Mouse (Mus musculus): Measurements from ENCODE around the gene Golm1. TPM values are rescaled to one million over a fixed set of nuclear protein-coding genes. Genes with fewer than 3 reads are reported as not detected.
"Not testable (repeated sequence)": the region's sequence is repeated elsewhere in the genome, so short reads cannot be mapped to it uniquely, and the experiment has no call there.

The Golm1 gene
- polyA plus RNA-seq (2014; fragmentation: Nextera tagmentation; extraction: Ambion mirVana): 87.9 and 96.5 TPM in 2 replicates

DNA sequence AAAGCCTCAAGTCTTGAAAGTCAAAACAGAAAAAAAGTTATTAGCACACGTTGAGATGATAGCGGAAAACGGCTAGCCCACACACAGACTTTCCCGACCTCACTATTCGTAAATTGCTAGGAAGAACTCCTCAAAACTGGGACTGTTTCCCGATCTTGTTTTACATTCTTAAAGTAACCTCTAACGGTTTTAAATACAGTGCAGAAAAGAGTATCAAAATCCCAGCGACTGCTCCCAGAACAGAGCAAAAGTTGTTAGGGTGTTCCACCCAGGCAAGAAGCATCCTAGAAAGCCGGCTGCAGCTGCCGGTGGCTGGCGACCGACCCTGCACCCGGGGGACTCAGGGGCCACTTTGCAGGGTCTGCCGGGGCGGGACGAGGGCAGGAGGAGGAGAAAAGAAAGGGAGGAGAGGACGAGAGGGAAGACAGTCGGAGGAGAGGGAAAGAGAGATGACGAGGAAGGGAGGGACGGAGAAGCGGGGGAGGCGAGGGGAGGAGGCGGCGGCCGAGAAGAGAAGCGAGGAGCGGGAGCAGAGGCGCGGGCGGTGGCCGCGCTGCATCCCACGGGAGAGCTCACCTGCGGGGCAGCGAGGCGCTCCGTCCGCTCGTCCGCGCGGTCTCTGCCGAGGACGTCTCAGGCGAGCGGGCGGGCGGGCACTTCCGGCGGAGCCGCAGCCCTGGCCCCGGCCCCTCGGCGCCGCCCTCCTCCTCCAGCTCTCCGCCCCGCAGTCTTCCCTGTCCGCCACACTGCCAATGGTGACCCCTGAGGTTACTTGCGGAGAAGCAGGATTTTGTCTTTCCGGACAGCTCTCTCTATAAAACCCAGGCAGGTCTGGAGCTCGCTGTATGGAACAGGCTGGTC lies at the start of gene Golm1:
Golm1 (minus strand) TSS at position 661 of the 861 bp plus-strand sequence.
- peak within 1 kb of the TSS; percentile 95 for H3K9ac ChIP-seq (ENCODE audit: low read depth, low read length)
- peak within 1 kb of the TSS; percentile 85 for H3K27ac ChIP-seq (ENCODE audit: low read depth, low read length)
- no peaks in the 10 kb centered on the region for H3K36me3 ChIP-seq (ENCODE audit: control insufficient read depth, insufficient read depth, low read length)
- H3K4me1 ChIP-seq (replicated peaks; ENCODE audit: control insufficient read depth, insufficient read depth, low read length): peaks cover 40% of the 10 kb centered on the region
- peak within 1 kb of the TSS; percentile 89 for H3K4me3 ChIP-seq (ENCODE audit: low read depth, low read length)
- no peaks in the 10 kb centered on the region for H3K9me3 ChIP-seq (ENCODE audit: control insufficient read depth, low read length)
- peak within 1 kb of the TSS; percentile 76 for H3K4me2 ChIP-seq
- peak; percentile 88 for ATAC-seq (replicated peaks; ENCODE audit: low FRiP score)
- H3K27me3 ChIP-seq (replicated peaks; ENCODE audit: control insufficient read depth, insufficient read depth, low read length): no peaks in the 10 kb centered on the region
- under 1% methylated on average over 51 of the region's 61 CpGs for WGBS
- peak; percentile 76 for DNase-seq (ENCODE audit: low spot score)

DNA sequence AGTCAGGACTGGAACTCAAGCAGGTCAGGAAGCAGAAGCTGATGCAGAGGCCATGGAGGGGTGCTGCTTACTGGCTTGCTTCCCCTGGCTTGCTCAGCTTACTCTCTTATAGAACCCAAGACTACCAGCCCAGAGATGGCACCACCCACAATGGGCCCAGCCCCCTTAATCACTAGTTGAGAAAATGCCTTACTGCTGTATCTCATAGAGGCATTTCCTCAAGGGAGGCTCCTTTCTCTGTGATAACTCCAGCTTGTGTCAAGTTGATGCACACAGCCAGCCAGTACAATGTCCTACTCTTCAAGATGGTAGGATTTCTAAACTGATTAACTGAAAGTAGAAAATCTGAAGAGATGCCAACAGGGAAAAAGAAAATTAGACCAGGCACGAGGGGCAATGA lies 46.5 kb upstream of the Golm1 start:
- not testable (repeated sequence) for H3K4me2 ChIP-seq; H3K9me3 ChIP-seq (ENCODE audit: control insufficient read depth, low read length); DNase-seq (ENCODE audit: low spot score); H3K4me3 ChIP-seq (ENCODE audit: low read depth, low read length); H3K36me3 ChIP-seq (ENCODE audit: control insufficient read depth, insufficient read depth, low read length); H3K27ac ChIP-seq (ENCODE audit: low read depth, low read length); H3K9ac ChIP-seq (ENCODE audit: low read depth, low read length)
- ATAC-seq (replicated peaks; ENCODE audit: low FRiP score): peak; percentile 53; the same call in 1 of the 2 replicates
- Histone ChIP-seq H3K4me1 (replicated peaks; ENCODE audit: control insufficient read depth, insufficient read depth, low read length) (peaks cover 19% of the 10 kb centered on the region), H3K27me3 (replicated peaks; ENCODE audit: control insufficient read depth, insufficient read depth, low read length) (peaks cover 10% of the 10 kb centered on the region)
- 68% methylated on average over 1 of the region's 1 CpGs for WGBS

GRCm38 (mm10) chr13:59719475-59719874 lies 43.9 kb upstream of the Golm1 start:
- 89% methylated on average over 1 of the region's 1 CpGs for WGBS
- Histone ChIP-seq H3K36me3 (ENCODE audit: control insufficient read depth, insufficient read depth, low read length) (no peaks in the 10 kb centered on the region), H3K4me1 (replicated peaks; ENCODE audit: control insufficient read depth, insufficient read depth, low read length) (peaks cover 13% of the 10 kb centered on the region; the same call in 1 of the 2 replicates), H3K4me2 (peak overlapping the region; percentile 10; the same call in 1 of the 2 replicates), H3K4me3 (ENCODE audit: low read depth, low read length) (no peak overlapping the region), H3K27ac (ENCODE audit: low read depth, low read length) (no peak overlapping the region), H3K9me3 (ENCODE audit: control insufficient read depth, low read length) (no peaks in the 10 kb centered on the region), H3K9ac (ENCODE audit: low read depth, low read length) (no peak overlapping the region), H3K27me3 (replicated peaks; ENCODE audit: control insufficient read depth, insufficient read depth, low read length) (peaks cover under 1% of the 10 kb centered on the region; the same call in 1 of the 2 replicates)
- ATAC-seq (replicated peaks; ENCODE audit: low FRiP score) (peak; percentile 72), DNase-seq (ENCODE audit: low spot score) (no peak)

DNA sequence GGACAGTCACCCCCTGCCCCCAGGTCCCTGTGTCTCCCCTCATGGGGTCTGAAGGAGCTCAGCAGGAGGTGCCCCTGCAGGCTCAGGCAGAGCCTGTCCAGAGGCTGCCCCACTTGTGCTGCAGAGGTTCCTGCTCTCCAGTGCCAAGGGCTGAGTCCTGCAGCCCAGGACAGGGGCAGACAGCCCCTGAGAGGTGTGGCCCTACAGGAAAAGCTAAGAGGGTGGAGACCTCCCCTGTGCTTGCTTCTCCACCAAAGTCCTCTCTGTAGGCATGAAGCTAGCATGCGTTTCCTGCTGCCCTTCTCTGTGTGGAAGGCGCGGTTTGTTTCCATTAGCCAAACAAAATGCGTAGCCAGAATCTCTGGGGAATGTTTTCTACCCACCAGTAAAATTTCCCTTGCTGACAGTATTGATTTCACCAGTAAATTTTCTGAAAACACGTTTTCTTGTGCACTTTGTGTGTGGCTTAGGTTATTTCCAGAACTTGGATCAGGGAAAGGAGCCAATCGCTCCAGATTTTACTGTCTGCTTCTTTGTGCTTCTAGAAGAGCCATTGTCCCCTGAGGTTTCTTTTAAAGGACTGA lies 43.3 kb upstream of the Golm1 start:
- peak; percentile 59 for ATAC-seq (replicated peaks; ENCODE audit: low FRiP score)
- H3K27ac ChIP-seq (ENCODE audit: low read depth, low read length); DNase-seq (ENCODE audit: low spot score); H3K9ac ChIP-seq (ENCODE audit: low read depth, low read length); H3K4me3 ChIP-seq (ENCODE audit: low read depth, low read length); H3K27me3 ChIP-seq (replicated peaks; ENCODE audit: control insufficient read depth, insufficient read depth, low read length); H3K9me3 ChIP-seq (ENCODE audit: control insufficient read depth, low read length); H3K36me3 ChIP-seq (ENCODE audit: control insufficient read depth, insufficient read depth, low read length): not testable (repeated sequence)
- peaks cover 13% of the 10 kb centered on the region; the same call in 1 of the 2 replicates for H3K4me1 ChIP-seq (replicated peaks; ENCODE audit: control insufficient read depth, insufficient read depth, low read length)
- peak overlapping the region; percentile 10 for H3K4me2 ChIP-seq
- WGBS: 35% methylated on average over 6 of the region's 6 CpGs

DNA sequence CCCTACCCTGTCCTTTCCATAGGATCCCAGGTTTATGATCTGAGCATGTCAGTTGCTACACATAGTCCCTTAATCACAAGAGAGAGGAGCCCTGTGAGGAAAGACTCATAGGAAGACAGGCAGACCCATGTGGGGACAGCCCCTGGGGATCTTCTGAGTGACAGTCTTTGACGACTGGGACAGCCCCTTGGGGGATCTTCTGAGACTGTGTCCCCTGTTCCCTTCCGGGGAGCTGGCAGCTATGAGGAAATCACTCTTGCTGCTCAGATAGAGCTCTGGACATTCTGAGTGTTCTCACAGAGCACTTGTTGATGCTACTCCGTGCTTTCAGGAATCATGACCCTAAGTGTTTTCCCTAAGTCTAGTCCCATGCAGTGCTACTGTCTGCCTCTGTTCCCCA lies 38.1 kb upstream of the Golm1 start:
- no peak for ATAC-seq (replicated peaks; ENCODE audit: low FRiP score)
- 44% methylated on average over 3 of the region's 3 CpGs for WGBS

GRCm38 (mm10) chr13:59711984-59712383 lies 36.4 kb upstream of the Golm1 start, which contains the start of gene Spata31d1b:
Spata31d1b (plus strand) TSS chr13:59712284.
- H3K9me3 ChIP-seq (ENCODE audit: control insufficient read depth, low read length); H3K27ac ChIP-seq (ENCODE audit: low read depth, low read length); H3K9ac ChIP-seq (ENCODE audit: low read depth, low read length); ATAC-seq (replicated peaks; ENCODE audit: low FRiP score); H3K4me2 ChIP-seq; H3K36me3 ChIP-seq (ENCODE audit: control insufficient read depth, insufficient read depth, low read length); H3K4me1 ChIP-seq (replicated peaks; ENCODE audit: control insufficient read depth, insufficient read depth, low read length); H3K4me3 ChIP-seq (ENCODE audit: low read depth, low read length); DNase-seq (ENCODE audit: low spot score): not testable (repeated sequence)
- peaks cover 15% of the 10 kb centered on the region for H3K27me3 ChIP-seq (replicated peaks; ENCODE audit: control insufficient read depth, insufficient read depth, low read length)
- 66% methylated on average over 3 of the region's 3 CpGs for WGBS

More for the DNA sequence above, 38.1 kb upstream of the Golm1 start:
- no peaks in the 10 kb centered on the region for H3K9me3 ChIP-seq (ENCODE audit: control insufficient read depth, low read length)
- H3K27me3 ChIP-seq (replicated peaks; ENCODE audit: control insufficient read depth, insufficient read depth, low read length): peaks cover 15% of the 10 kb centered on the region
- no peaks in the 10 kb centered on the region for H3K36me3 ChIP-seq (ENCODE audit: control insufficient read depth, insufficient read depth, low read length)
- no peak overlapping the region for H3K27ac ChIP-seq (ENCODE audit: low read depth, low read length)
- H3K9ac ChIP-seq (ENCODE audit: low read depth, low read length): no peak overlapping the region
- no peak for DNase-seq (ENCODE audit: low spot score)
- H3K4me2 ChIP-seq: no peak overlapping the region
- no peaks in the 10 kb centered on the region; the same call in 1 of the 2 replicates for H3K4me1 ChIP-seq (replicated peaks; ENCODE audit: control insufficient read depth, insufficient read depth, low read length)
- no peak overlapping the region for H3K4me3 ChIP-seq (ENCODE audit: low read depth, low read length)

DNA sequence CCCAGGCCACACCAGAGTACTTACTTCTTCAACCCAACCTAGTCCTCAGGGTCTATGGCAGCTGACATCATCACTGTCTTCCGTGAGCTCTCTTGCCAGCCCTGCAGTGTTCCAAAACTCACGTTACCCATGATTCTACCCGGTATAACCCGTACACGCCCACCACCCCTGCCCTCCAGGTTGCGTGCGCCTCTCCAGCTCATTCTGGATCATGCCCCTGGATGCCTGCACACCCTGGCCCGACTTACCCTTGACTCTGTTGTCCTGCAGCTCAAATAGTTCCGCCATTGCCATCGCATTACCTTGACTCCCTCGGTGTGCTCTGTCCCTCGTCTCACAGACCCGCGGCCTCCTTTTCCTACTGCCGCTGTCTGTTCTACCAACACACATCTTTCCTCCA lies 34.6 kb upstream of the Golm1 start, which contains the start of gene Spata31d1a:
Spata31d1a (minus strand) TSS at position 101 of the 400 bp plus-strand sequence.
- no peak for ATAC-seq (replicated peaks; ENCODE audit: low FRiP score)
- 83% methylated on average over 15 of the region's 15 CpGs for WGBS
- no peak for DNase-seq (ENCODE audit: low spot score)
- Histone ChIP-seq H3K4me1 (replicated peaks; ENCODE audit: control insufficient read depth, insufficient read depth, low read length) (no peaks in the 10 kb centered on the region), H3K9me3 (ENCODE audit: control insufficient read depth, low read length) (no peaks in the 10 kb centered on the region), H3K27ac (ENCODE audit: low read depth, low read length) (no peak within 1 kb of the TSS), H3K4me2 (no peak within 1 kb of the TSS), H3K27me3 (replicated peaks; ENCODE audit: control insufficient read depth, insufficient read depth, low read length) (peaks cover 16% of the 10 kb centered on the region), H3K4me3 (ENCODE audit: low read depth, low read length) (no peak within 1 kb of the TSS), H3K36me3 (ENCODE audit: control insufficient read depth, insufficient read depth, low read length) (no peaks in the 10 kb centered on the region), H3K9ac (ENCODE audit: low read depth, low read length) (no peak within 1 kb of the TSS)

- ATAC-seq (replicated peaks; ENCODE audit: low FRiP score) (no peak), DNase-seq (ENCODE audit: low spot score) (no peak)
- Histone ChIP-seq H3K4me3 (ENCODE audit: low read depth, low read length) (no peak overlapping the region), H3K4me1 (replicated peaks; ENCODE audit: control insufficient read depth, insufficient read depth, low read length) (0 out of 2 replicates have a peak, but pooled peaks cover 9% of the 10 kb centered on the region), H3K27me3 (replicated peaks; ENCODE audit: control insufficient read depth, insufficient read depth, low read length) (peaks cover 11% of the 10 kb centered on the region), H3K27ac (ENCODE audit: low read depth, low read length) (no peak overlapping the region), H3K9ac (ENCODE audit: low read depth, low read length) (no peak overlapping the region), H3K9me3 (ENCODE audit: control insufficient read depth, low read length) (no peaks in the 10 kb centered on the region), H3K36me3 (ENCODE audit: control insufficient read depth, insufficient read depth, low read length) (no peaks in the 10 kb centered on the region), H3K4me2 (no peak overlapping the region)
- WGBS: 33% methylated on average over 12 of the region's 12 CpGs
Measured at GRCm38 (mm10) chr13:59704562-59704961, 29.0 kb upstream of the Golm1 start.

All from liver, embryonic 11.5 days (tissue).